ENCODE assay signal across 11 mouse cellular contexts in the genomic region with DNA sequence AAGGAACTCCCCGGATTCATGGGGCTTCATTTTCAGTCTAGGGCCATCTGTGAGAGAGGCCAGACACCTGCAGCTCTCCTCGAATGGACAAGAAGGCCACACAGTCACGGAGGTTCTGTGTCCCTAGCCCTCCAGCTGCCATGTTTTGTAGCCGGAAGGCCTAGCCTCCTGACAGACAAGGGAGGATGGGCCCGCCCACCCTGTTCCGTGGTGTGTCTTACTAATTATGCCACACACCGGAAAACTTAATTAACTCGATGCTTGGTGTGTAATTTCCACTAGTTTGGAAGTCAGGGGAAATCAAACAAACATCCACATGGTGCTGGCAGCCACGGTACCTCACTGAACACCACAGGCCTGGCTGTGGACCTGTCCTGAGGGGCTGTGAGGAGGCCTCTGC. TPM values are rescaled to one million over a fixed set of nuclear protein-coding genes. Genes with fewer than 3 reads are reported as not detected.
DNase-seq lines count a peak whose midpoint lies in the region; ATAC-seq lines count a peak whose summit lies in the region.
"Had no signal": no experiment of that assay in that cellular context is flagged by ENCODE, and none has a peak within 500 bp of the region (broad histone marks: within the 10 kb centered on the region; RNA-seq: fewer than 3 reads in every experiment).

No protein-coding gene starts in this region.

- ATAC-seq in kidney, embryonic 15.5 days (replicated peaks; ENCODE audit: low FRiP score): no peak
- no peak for ATAC-seq in forebrain, embryonic 12.5 days (ENCODE audit: low FRiP score)
- no peak for ATAC-seq in limb, embryonic 12.5 days (ENCODE audit: insufficient number of reproducible peaks, insufficient read depth, low FRiP score, low TSS enrichment, low read depth)
- ATAC-seq: lung, postnatal 0 days had no signal

- H3K9me3 ChIP-seq in kidney, embryonic 15.5 days (replicated peaks): no peaks in the 10 kb centered on the region
- H3K9me3 ChIP-seq in forebrain, embryonic 12.5 days: no peaks in the 10 kb centered on the region
- H3K9me3 ChIP-seq in limb, embryonic 12.5 days: no peaks in the 10 kb centered on the region

- H3K27ac ChIP-seq in kidney, embryonic 15.5 days: peak overlapping the region; percentile 96
- H3K27ac ChIP-seq in forebrain, embryonic 12.5 days: peak overlapping the region; percentile 83
- peak overlapping the region; percentile 71 for H3K27ac ChIP-seq in limb, embryonic 12.5 days

- 63% methylated on average over 9 of the region's 9 CpGs for WGBS in kidney, embryonic 15.5 days
- WGBS in forebrain, embryonic 12.5 days: 55% methylated on average over 9 of the region's 9 CpGs
- WGBS in limb, embryonic 12.5 days: 59% methylated on average over 9 of the region's 9 CpGs

- H3K4me2 ChIP-seq in kidney, embryonic 15.5 days: no peak overlapping the region
- no peak overlapping the region for H3K4me2 ChIP-seq in forebrain, embryonic 12.5 days
- no peak overlapping the region for H3K4me2 ChIP-seq in limb, embryonic 12.5 days

- no peak overlapping the region for H3K4me3 ChIP-seq in kidney, embryonic 15.5 days (replicated peaks)
- H3K4me3 ChIP-seq in forebrain, embryonic 12.5 days (replicated peaks): no peak overlapping the region
- no peak overlapping the region for H3K4me3 ChIP-seq in limb, embryonic 12.5 days (replicated peaks)

- H3K4me1 ChIP-seq in kidney, embryonic 15.5 days: peaks cover 66% of the 10 kb centered on the region
- H3K4me1 ChIP-seq in forebrain, embryonic 12.5 days: peaks cover 89% of the 10 kb centered on the region
- peaks cover 72% of the 10 kb centered on the region for H3K4me1 ChIP-seq in limb, embryonic 12.5 days (replicated peaks)

- H3K36me3 ChIP-seq in kidney, embryonic 15.5 days: no peaks in the 10 kb centered on the region
- H3K36me3 ChIP-seq in forebrain, embryonic 12.5 days (replicated peaks): no peaks in the 10 kb centered on the region
- H3K36me3 ChIP-seq in limb, embryonic 12.5 days: no peaks in the 10 kb centered on the region

- no peak overlapping the region for H3K9ac ChIP-seq in kidney, embryonic 15.5 days
- H3K9ac ChIP-seq in forebrain, embryonic 12.5 days: no peak overlapping the region
- no peak overlapping the region for H3K9ac ChIP-seq in limb, embryonic 12.5 days (replicated peaks)

- H3K27me3 ChIP-seq in kidney, embryonic 15.5 days: no peaks in the 10 kb centered on the region
- no peaks in the 10 kb centered on the region for H3K27me3 ChIP-seq in forebrain, embryonic 12.5 days
- H3K27me3 ChIP-seq in limb, embryonic 12.5 days: no peaks in the 10 kb centered on the region
- H3K27me3 ChIP-seq: CH12.LX had no signal

- no peak for DNase-seq in kidney, adult 18-20 months
- peak; percentile 78 for DNase-seq in retina, postnatal 1 day
- DNase-seq in testis, postnatal 14 days (ENCODE audit: low spot score): no peak
- DNase-seq in right cerebral cortex, postnatal 14 days: no peak
- DNase-seq in urinary bladder, postnatal 25 days (ENCODE audit: low spot score): no peak
- DNase-seq: embryo, embryonic 11 days had no signal

RNA-seq across cellular contexts. Expression of gene Cstad, which starts 55.4 kb away (rescaled TPM):
- polyA plus RNA-seq in kidney, embryonic 15.5 days (2015; fragmentation: Nextera tagmentation; extraction: Ambion mirVana): 1.2 and 1.8 TPM in 2 replicates
- polyA plus RNA-seq in forebrain, embryonic 12.5 days (2016; fragmentation: Nextera tagmentation; extraction: Ambion mirVana): 0.47 and 0.67 TPM in 2 replicates
- 0.63 and 1.7 TPM in 2 replicates for polyA plus RNA-seq in limb, embryonic 12.5 days (2016; fragmentation: Nextera tagmentation; extraction: Ambion mirVana)
